Mouse (Mus musculus) forebrain, embryonic 14.5 days (tissue): ENCODE measurements around the gene Olfr524. TPM values are rescaled to one million over a fixed set of nuclear protein-coding genes. Genes with fewer than 3 reads are reported as not detected.

Experiments used
- ATAC-seq: fragments of 200-750 bp; cut with Nextera tagmentation; 2 replicates; pipeline ENCODE4 v1.8.0; 2017; ENCODE audit warnings: mild to moderate bottlenecking, moderate library complexity
- DNase-seq: peaks from one replicate; pipeline ENCODE4 v3.0.0-alpha.2; 2015; ENCODE audit warnings: low spot score
- H3K27ac ChIP-seq: fragments of 300-500 bp; sonication (generic); 2 replicates; pipeline ENCODE4 v1.5.1; 2014; ENCODE audit warnings: low read depth, mild to moderate bottlenecking, control low read depth, low read length, moderate library complexity
- H3K27me3 ChIP-seq: fragments of 300-500 bp; sonication (generic); replicated peaks from 2 replicates; pipeline ENCODE4 v1.6.1; 2014; ENCODE audit warnings: low read length, control low read depth, mixed read lengths; ENCODE audit not compliant: control insufficient read depth, insufficient read depth
- H3K36me3 ChIP-seq: fragments of 300-500 bp; sonication (generic); 2 replicates; pipeline ENCODE4 v1.6.1; 2014; ENCODE audit warnings: low read length, control low read depth; ENCODE audit not compliant: control insufficient read depth, insufficient read depth
- H3K4me1 ChIP-seq: fragments of 300-500 bp; sonication (generic); 2 replicates; pipeline ENCODE4 v1.6.1; 2014; ENCODE audit warnings: antibody characterized with exemption, low read length, control low read depth; ENCODE audit not compliant: control insufficient read depth, insufficient read depth
- H3K4me2 ChIP-seq: fragments of 300-500 bp; sonication (generic); 2 replicates; pipeline ENCODE4 v1.6.1; 2014; ENCODE audit warnings: mild to moderate bottlenecking, control low read depth, low read length
- H3K4me3 ChIP-seq: fragments of 300-500 bp; sonication (generic); 2 replicates; pipeline ENCODE4 v1.5.1; 2014; ENCODE audit warnings: low read depth, low read length, control low read depth
- H3K9ac ChIP-seq: fragments of 300-500 bp; sonication (generic); 2 replicates; pipeline ENCODE4 v1.6.1; 2014; ENCODE audit warnings: mild to moderate bottlenecking, low read length, control low read depth, moderate library complexity
- H3K9me3 ChIP-seq: fragments of 300-500 bp; sonication (generic); replicated peaks from 2 replicates; pipeline ENCODE4 v1.6.1; 2016; ENCODE audit warnings: low read length, control low read depth, mixed read lengths; ENCODE audit not compliant: control insufficient read depth
- WGBS: fragments of 180-500 bp; shearing (Covaris S2); extraction: QIAGEN DNeasy Blood & Tissue Kit; methylation state at CpG from one replicate; pipeline ENCODE4 v1.1.7; 2014; 5-methylcytosine and 5-hydroxymethylcytosine counted together
- polyA plus RNA-seq: library from polyadenylated mRNA; unstranded; fragments of >200 nt; fragmentation: Nextera tagmentation; extraction: Ambion mirVana; gene quantifications from 2 replicates; pipeline ENCODE4 v1.2.1, GENCODE M21; 2014

The Olfr524 gene
- polyA plus RNA-seq, 1 experiment from 2014 or later, result not detected

GRCm38 (mm10) chr7:140217967-140218366 is 12.2 kb upstream of the Olfr524 start, which contains the start of gene Cd163l1:
Gene Cd163l1 (plus strand): TSS chr7:140218267.
- WGBS, result 86% methylated on average over 2 of the region's 2 CpGs
- Histone ChIP-seq H3K36me3 (no peaks in the 10 kb centered on the region), H3K4me1 (no peaks in the 10 kb centered on the region), H3K9me3 (no peaks in the 10 kb centered on the region), H3K27ac (no peak within 1 kb of the TSS), H3K27me3 (no peaks in the 10 kb centered on the region), H3K9ac (no peak within 1 kb of the TSS), H3K4me2 (no peak within 1 kb of the TSS), H3K4me3 (no peak within 1 kb of the TSS)
- ATAC-seq (no peak), DNase-seq (no peak)

DNA sequence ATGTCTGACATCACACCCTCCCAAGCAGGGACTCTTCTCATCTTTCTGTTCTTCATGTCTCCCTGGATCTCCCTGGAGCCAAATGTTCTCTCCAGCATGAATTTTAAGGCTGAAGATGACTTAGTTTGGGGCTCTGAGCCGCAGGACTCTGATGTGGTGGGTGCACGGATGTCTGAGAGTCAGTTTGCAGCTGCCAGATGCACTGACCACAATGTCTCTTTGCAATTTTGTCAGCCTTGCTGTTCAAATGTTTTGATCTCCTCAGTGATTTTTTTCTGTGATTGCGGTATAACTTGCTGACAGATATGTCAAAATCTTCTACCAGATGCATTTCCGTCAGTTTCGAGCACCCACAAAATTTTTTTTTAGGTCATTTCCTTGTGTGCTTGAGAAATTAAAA is 8.1 kb upstream of the Olfr524 start:
- Histone ChIP-seq H3K27ac (no peak overlapping the region), H3K4me1 (no peaks in the 10 kb centered on the region), H3K9ac (no peak overlapping the region), H3K4me3 (no peak overlapping the region), H3K9me3 (no peaks in the 10 kb centered on the region), H3K36me3 (no peaks in the 10 kb centered on the region), H3K4me2 (no peak overlapping the region), H3K27me3 (no peaks in the 10 kb centered on the region)
- ATAC-seq (no peak), DNase-seq (no peak)
- 87% methylated on average over 5 of the region's 5 CpGs for WGBS

DNA sequence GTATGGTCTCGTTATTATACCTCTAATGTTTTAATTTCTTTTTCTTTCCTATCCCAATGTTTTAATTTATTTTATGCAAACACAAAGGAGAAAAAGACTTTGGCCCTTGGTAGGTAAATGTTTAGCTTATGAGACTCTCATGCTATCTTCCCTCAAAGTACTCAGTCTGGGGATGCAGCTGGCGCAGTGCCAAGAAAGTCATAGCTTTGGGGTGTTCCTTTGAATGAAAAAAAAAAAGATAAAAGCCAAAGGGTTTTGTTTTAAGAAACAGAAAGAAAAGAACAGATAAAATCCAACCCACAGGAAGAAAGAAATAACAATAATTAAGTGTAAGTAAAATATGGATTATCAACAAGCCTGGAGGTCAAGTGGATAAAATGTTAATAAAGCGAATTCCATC is 2.9 kb upstream of the Olfr524 start:
- Histone ChIP-seq H3K9me3 (no peaks in the 10 kb centered on the region), H3K4me2 (no peak overlapping the region), H3K4me3 (no peak overlapping the region), H3K27ac (no peak overlapping the region), H3K4me1 (no peaks in the 10 kb centered on the region), H3K27me3 (no peaks in the 10 kb centered on the region), H3K36me3 (no peaks in the 10 kb centered on the region), H3K9ac (no peak overlapping the region)
- no peak for ATAC-seq
- DNase-seq, result no peak
- 85% methylated on average over 3 of the region's 3 CpGs for WGBS

- Histone ChIP-seq H3K36me3 (no peaks in the 10 kb centered on the region), H3K4me2 (no peak overlapping the region), H3K9ac (no peak overlapping the region), H3K4me1 (no peaks in the 10 kb centered on the region), H3K27ac (no peak overlapping the region), H3K27me3 (no peaks in the 10 kb centered on the region), H3K4me3 (no peak overlapping the region), H3K9me3 (no peaks in the 10 kb centered on the region)
- DNase-seq (no peak), ATAC-seq (no peak)
- 83% methylated on average over 8 of the region's 8 CpGs for WGBS
Observed at GRCm38 (mm10) chr7:140208153-140208552, 2.4 kb upstream of the Olfr524 start.

GRCm38 (mm10) chr7:140206904-140207303 is 1.1 kb upstream of the Olfr524 start:
- 95% methylated on average over 3 of the region's 3 CpGs for WGBS
- Histone ChIP-seq H3K4me1 (no peaks in the 10 kb centered on the region), H3K27ac (no peak overlapping the region), H3K4me3 (no peak overlapping the region), H3K9me3 (no peaks in the 10 kb centered on the region), H3K9ac (no peak overlapping the region), H3K27me3 (no peaks in the 10 kb centered on the region), H3K4me2 (no peak overlapping the region), H3K36me3 (no peaks in the 10 kb centered on the region)
- no peak for DNase-seq
- no peak for ATAC-seq

DNA sequence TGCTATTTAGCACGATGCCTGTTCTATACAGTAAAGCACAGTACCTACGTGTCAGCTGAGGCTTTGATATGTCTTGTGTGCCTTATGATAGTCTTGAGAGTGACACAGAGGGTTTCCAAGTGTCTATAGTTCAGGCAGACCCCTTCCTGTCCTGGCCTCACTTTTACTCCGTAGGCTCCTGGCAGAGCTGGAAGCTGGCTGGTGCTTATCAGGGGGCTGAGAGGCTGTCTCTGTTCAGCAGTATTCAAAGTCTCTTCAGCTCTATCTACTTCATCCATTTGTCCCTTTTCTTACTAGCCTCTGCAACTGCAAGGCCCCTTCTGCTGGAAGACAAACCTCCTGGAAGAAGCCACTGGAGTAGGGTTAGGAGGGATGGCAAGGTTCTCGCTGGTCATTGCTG is 4.7 kb downstream of the Olfr524 start:
- WGBS, result 92% methylated on average over 4 of the region's 4 CpGs
- H3K4me2 ChIP-seq, result no peak overlapping the region
- DNase-seq (no peak), ATAC-seq (no peak)
- no peaks in the 10 kb centered on the region for H3K4me1 ChIP-seq
- no peaks in the 10 kb centered on the region for H3K9me3 ChIP-seq
- no peak overlapping the region for H3K27ac ChIP-seq
- H3K27me3 ChIP-seq, result no peaks in the 10 kb centered on the region
- H3K9ac ChIP-seq, result no peak overlapping the region
- H3K36me3 ChIP-seq, result no peaks in the 10 kb centered on the region
- no peak overlapping the region for H3K4me3 ChIP-seq

DNA sequence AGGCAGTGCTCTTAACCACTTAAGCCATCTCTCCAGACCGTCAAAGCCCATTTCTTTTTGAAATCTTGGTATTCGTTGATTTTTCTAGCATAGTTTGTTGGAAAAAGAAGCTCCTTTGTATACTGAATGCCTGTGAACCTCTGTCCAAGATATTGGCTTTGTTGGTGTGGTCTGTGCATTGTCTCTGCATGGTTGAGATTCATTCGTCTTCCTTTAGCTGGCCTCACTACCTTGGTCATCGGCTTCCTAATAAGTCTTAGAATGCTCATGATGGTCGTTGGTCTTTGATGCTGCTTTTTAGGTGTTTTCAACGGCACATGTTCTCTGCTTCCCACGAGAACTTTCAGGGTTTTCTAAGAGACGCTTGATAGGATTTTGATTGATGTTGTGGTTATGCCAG is 9.8 kb downstream of the Olfr524 start:
- no peak for ATAC-seq
- Histone ChIP-seq H3K4me2 (no peak overlapping the region), H3K27ac (no peak overlapping the region), H3K4me1 (no peaks in the 10 kb centered on the region), H3K27me3 (no peaks in the 10 kb centered on the region), H3K4me3 (no peak overlapping the region), H3K9me3 (no peaks in the 10 kb centered on the region), H3K9ac (no peak overlapping the region), H3K36me3 (no peaks in the 10 kb centered on the region)
- WGBS, result 80% methylated on average over 8 of the region's 8 CpGs
- DNase-seq, result no peak

GRCm38 (mm10) chr7:140194031-140194430 is 11.7 kb downstream of the Olfr524 start:
- Histone ChIP-seq H3K9ac (no peak overlapping the region), H3K27ac (no peak overlapping the region), H3K4me3 (no peak overlapping the region), H3K27me3 (no peaks in the 10 kb centered on the region), H3K4me1 (no peaks in the 10 kb centered on the region), H3K4me2 (no peak overlapping the region), H3K9me3 (no peaks in the 10 kb centered on the region), H3K36me3 (no peaks in the 10 kb centered on the region)
- no peak for ATAC-seq
- 93% methylated on average over 4 of the region's 4 CpGs for WGBS
- no peak for DNase-seq

DNA sequence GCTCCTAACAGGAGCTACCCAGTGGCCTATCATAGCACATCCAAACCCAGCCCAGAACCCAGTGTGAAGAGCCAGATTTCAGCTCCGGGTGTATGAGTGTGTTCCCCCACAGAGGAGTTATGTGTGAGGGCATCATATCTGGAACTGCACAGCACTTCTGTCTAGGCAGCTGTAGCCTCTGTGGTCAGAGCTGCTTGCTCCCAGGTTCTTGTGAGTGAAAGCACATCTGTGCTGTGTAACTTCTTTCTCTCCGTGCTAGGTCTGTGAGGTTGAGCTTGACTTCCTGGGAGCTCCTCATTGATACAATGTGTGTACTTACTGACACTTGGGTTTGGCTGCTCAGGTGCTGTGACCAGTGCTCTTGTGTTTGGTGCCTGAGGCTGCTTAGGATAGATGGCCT is 12.9 kb downstream of the Olfr524 start:
- ATAC-seq (no peak), DNase-seq (no peak)
- 86% methylated on average over 2 of the region's 2 CpGs for WGBS
- Histone ChIP-seq H3K27me3 (no peaks in the 10 kb centered on the region), H3K4me3 (no peak overlapping the region), H3K4me1 (no peaks in the 10 kb centered on the region), H3K27ac (no peak overlapping the region), H3K36me3 (no peaks in the 10 kb centered on the region), H3K9ac (no peak overlapping the region), H3K4me2 (no peak overlapping the region), H3K9me3 (no peaks in the 10 kb centered on the region)
